Mouse (Mus musculus) liver, embryonic 12.5 days (tissue): ENCODE results near the gene Nes. TPM values are rescaled to one million over a fixed set of nuclear protein-coding genes. Genes with fewer than 3 reads are reported as not detected.

Source experiments
- ATAC-seq: fragments of 200-750 bp; cut with Nextera tagmentation; 2 replicates; pipeline ENCODE4 v1.8.0; 2017; ENCODE audit warnings: moderate number of reproducible peaks, mild to moderate bottlenecking, moderate library complexity
- H3K27ac ChIP-seq: fragments of 300-500 bp; sonication (generic); 2 replicates; pipeline ENCODE4 v1.5.1; 2016; ENCODE audit warnings: mild to moderate bottlenecking
- H3K27me3 ChIP-seq: fragments of 300-500 bp; sonication (generic); replicated peaks from 2 replicates; pipeline ENCODE4 v1.6.1; 2016; ENCODE audit warnings: mild to moderate bottlenecking, moderate library complexity
- H3K36me3 ChIP-seq: fragments of 300-500 bp; sonication (generic); 2 replicates; pipeline ENCODE4 v1.6.1; 2016; ENCODE audit warnings: mild to moderate bottlenecking, moderate library complexity
- H3K4me1 ChIP-seq: fragments of 300-500 bp; sonication (generic); 2 replicates; pipeline ENCODE4 v1.6.1; 2016
- H3K4me2 ChIP-seq: fragments of 300-500 bp; sonication (generic); 2 replicates; pipeline ENCODE4 v1.6.1; 2016; ENCODE audit warnings: mild to moderate bottlenecking, moderate library complexity
- H3K4me3 ChIP-seq: fragments of 300-500 bp; sonication (generic); 2 replicates; pipeline ENCODE4 v1.5.1; 2016; ENCODE audit warnings: mild to moderate bottlenecking, moderate library complexity
- H3K9ac ChIP-seq: fragments of 300-500 bp; sonication (generic); 2 replicates; pipeline ENCODE4 v1.6.1; 2016; ENCODE audit warnings: mild to moderate bottlenecking, moderate library complexity
- H3K9me3 ChIP-seq: fragments of 300-500 bp; sonication (generic); replicated peaks from 2 replicates; pipeline ENCODE4 v1.6.1; 2016; ENCODE audit warnings: mild to moderate bottlenecking, moderate library complexity
- WGBS: fragments of 180-500 bp; shearing (Covaris S2); methylation state at CpG from one replicate; pipeline ENCODE4 v1.1.7; 2016; ENCODE audit not compliant: insufficient replicate concordance; 5-methylcytosine and 5-hydroxymethylcytosine counted together
- polyA plus RNA-seq: library from polyadenylated mRNA; unstranded; fragments of >200 nt; fragmentation: Nextera tagmentation; extraction: Ambion mirVana; gene quantifications from 2 replicates; pipeline ENCODE4 v1.2.1, GENCODE M21; 2016

Nes gene
- polyA plus RNA-seq, 1 experiment from 2014 or later = 7.2 TPM

DNA sequence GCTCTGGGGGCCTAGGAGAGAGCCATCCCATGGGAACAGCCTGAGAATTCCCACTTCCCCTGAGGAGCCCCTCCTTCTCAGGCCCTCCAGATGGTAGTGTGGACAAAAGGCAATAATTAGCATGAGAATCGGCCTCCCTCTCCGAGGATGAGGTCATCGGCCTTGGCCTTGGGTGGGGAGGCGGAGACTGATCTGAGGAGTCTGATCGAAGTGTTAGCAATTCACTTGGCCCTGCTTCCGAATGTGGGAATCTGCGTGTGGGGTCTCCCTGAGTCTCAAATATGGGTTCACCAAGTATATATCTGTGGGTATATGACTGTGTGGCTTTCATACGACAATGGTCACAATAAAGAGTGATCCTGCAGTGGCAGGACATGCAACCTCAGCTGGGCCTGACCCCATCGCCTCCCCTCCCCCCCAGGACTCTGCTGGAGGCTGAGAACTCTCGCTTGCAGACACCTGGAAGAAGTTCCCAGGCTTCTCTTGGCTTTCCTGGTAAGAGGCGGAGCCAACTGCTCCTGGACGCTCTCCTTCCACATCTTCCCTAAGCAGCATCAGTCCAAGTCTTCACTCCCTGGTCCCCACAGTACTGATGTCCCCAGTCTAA, 3.6 kb downstream of the Nes start:
- no peak overlapping the region for H3K4me3 ChIP-seq
- H3K4me2 ChIP-seq = no peak overlapping the region
- no peaks in the 10 kb centered on the region for H3K9me3 ChIP-seq
- H3K27me3 ChIP-seq = peaks cover 95% of the 10 kb centered on the region
- WGBS = 47% methylated on average over 12 of the region's 12 CpGs
- no peak for ATAC-seq
- no peak overlapping the region for H3K27ac ChIP-seq
- peaks cover 24% of the 10 kb centered on the region for H3K4me1 ChIP-seq
- no peaks in the 10 kb centered on the region for H3K36me3 ChIP-seq
- H3K9ac ChIP-seq = no peak overlapping the region

GRCm38 (mm10) chr3:87979493-87979892, 8.6 kb downstream of the Nes start:
- H3K4me3 ChIP-seq = no peak overlapping the region
- no peaks in the 10 kb centered on the region for H3K36me3 ChIP-seq
- H3K27me3 ChIP-seq = peaks cover 71% of the 10 kb centered on the region
- no peak overlapping the region for H3K27ac ChIP-seq
- no peak overlapping the region for H3K4me2 ChIP-seq
- H3K9ac ChIP-seq = no peak overlapping the region
- no peaks in the 10 kb centered on the region for H3K9me3 ChIP-seq
- peaks cover 28% of the 10 kb centered on the region for H3K4me1 ChIP-seq
- 61% methylated on average over 5 of the region's 5 CpGs for WGBS
- ATAC-seq = no peak

GRCm38 (mm10) chr3:87980085-87980484, 9.2 kb downstream of the Nes start:
- no peak for ATAC-seq
- no peaks in the 10 kb centered on the region for H3K9me3 ChIP-seq
- no peak overlapping the region for H3K4me2 ChIP-seq
- WGBS = 35% methylated on average over 3 of the region's 3 CpGs
- peaks cover 67% of the 10 kb centered on the region for H3K27me3 ChIP-seq
- no peak overlapping the region for H3K27ac ChIP-seq
- H3K9ac ChIP-seq = no peak overlapping the region
- H3K4me1 ChIP-seq = peaks cover 28% of the 10 kb centered on the region
- no peak overlapping the region for H3K4me3 ChIP-seq
- H3K36me3 ChIP-seq = no peaks in the 10 kb centered on the region

DNA sequence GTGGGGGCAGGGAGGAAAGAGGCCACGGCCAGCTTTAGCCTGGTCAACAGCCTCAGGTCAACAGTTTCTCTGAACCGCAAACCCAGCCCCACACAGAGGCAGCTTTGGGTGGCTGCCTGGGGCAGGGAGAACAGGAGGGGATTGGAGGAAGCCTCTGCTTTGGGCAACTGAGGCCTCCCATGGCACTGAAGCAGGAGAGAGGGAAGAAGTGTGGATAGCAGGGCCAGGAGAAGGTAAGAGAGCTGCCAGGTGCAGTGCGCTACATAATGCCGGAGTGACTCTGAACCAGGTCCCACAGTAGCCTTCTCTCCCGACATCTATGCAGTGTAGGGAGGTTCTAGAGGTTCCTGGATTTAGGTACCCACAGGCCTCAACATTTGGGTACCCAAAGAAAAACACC, 9.8 kb downstream of the Nes start:
- ATAC-seq = no peak
- 64% methylated on average over 5 of the region's 5 CpGs for WGBS
- H3K27ac ChIP-seq = no peak overlapping the region
- no peak overlapping the region for H3K4me3 ChIP-seq
- H3K4me1 ChIP-seq = peaks cover 35% of the 10 kb centered on the region
- no peaks in the 10 kb centered on the region for H3K36me3 ChIP-seq
- H3K9ac ChIP-seq = no peak overlapping the region
- no peak overlapping the region for H3K4me2 ChIP-seq
- H3K27me3 ChIP-seq = peaks cover 68% of the 10 kb centered on the region
- H3K9me3 ChIP-seq = no peaks in the 10 kb centered on the region

DNA sequence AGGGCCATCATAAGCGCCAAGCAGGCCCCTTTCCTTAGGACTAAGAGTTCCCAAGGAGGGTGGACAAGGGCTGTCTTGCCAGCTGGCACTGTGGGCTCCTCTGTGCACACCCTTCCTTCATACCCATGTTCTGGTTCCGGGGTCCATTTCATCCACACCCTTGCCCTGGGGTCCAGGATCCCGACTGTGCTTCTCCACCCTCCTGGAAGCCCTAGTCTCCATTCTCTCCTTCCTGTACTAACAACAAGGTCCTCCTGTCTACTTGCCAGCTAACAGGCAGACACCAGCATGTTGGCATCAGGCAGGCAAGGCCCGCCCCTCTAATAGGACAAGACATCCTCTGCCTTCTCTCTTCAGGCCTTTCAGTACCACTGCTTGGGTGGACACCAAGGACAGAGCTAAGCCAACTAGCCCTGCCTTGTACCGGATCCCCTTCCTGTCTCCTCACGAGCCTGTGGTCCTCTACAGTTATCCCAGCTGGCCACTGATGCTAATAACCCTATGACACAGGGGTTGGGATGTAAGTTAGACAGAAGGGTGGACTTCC, 10.4 kb downstream of the Nes start:
- no peak overlapping the region for H3K27ac ChIP-seq
- H3K9me3 ChIP-seq = no peaks in the 10 kb centered on the region
- no peak overlapping the region for H3K4me2 ChIP-seq
- WGBS = 67% methylated on average over 6 of the region's 6 CpGs
- peaks cover 70% of the 10 kb centered on the region for H3K27me3 ChIP-seq
- no peak overlapping the region for H3K4me3 ChIP-seq
- H3K9ac ChIP-seq = no peak overlapping the region
- ATAC-seq = no peak
- no peaks in the 10 kb centered on the region for H3K36me3 ChIP-seq
- H3K4me1 ChIP-seq = peaks cover 40% of the 10 kb centered on the region

- peaks cover 67% of the 10 kb centered on the region for H3K27me3 ChIP-seq
- no peak overlapping the region for H3K9ac ChIP-seq
- no peaks in the 10 kb centered on the region for H3K36me3 ChIP-seq
- H3K4me3 ChIP-seq = no peak overlapping the region
- H3K4me2 ChIP-seq = peak overlapping the region; percentile 30
- H3K27ac ChIP-seq = peak overlapping the region; percentile 79
- ATAC-seq = peak; percentile 8; the same call in 1 of the 2 replicates
- H3K9me3 ChIP-seq = no peaks in the 10 kb centered on the region
- peaks cover 48% of the 10 kb centered on the region for H3K4me1 ChIP-seq
- WGBS = 35% methylated on average over 12 of the region's 12 CpGs
Measured at GRCm38 (mm10) chr3:87981894-87982835, 11.3 kb downstream of the Nes start.

DNA sequence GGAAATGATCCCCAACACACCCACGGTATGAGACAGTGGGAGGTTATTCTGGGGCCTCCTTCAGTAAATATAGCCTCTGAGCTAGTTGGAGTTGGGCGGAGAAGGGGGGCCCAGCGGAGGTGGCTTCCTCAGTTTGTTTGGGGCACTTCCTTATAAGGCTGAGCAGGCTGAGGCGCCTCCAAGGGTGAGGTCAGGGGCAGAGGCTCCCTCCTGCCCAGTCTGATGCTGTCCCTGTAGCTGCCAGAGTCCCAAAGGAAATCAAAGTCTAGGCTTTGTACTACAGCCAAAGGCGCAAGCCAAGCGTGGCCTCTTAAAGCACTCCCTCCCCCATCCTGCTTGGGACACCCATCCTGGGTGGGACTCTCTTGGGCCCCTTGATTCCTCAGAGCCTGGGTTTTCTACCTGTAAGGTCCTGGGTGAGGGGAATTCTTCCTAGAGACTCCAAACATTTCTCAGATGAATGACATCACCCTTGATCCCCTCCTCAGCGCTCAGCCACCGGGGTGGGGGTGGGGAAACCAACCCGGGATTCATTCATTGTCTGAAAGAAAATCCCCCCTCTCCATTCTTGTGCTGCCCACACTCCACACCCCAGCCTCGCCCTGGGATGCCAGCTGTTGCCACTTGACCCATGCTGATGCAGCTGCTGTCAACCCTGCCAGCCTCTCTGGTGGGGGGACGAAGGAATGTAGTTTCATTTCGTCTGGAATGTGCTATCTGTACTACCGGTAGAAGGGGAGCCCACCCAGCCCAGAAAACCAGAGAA, 12.1 kb downstream of the Nes start:
- Histone ChIP-seq H3K9ac (peak overlapping the region; percentile 31; the same call in 1 of the 2 replicates), H3K27ac (peak overlapping the region; percentile 79), H3K27me3 (peaks cover 63% of the 10 kb centered on the region), H3K9me3 (no peaks in the 10 kb centered on the region), H3K4me3 (no peak overlapping the region), H3K4me1 (peaks cover 57% of the 10 kb centered on the region), H3K4me2 (peak overlapping the region; percentile 50), H3K36me3 (no peaks in the 10 kb centered on the region)
- 9% methylated on average over 13 of the region's 13 CpGs for WGBS
- peak; percentile 40 for ATAC-seq

DNA sequence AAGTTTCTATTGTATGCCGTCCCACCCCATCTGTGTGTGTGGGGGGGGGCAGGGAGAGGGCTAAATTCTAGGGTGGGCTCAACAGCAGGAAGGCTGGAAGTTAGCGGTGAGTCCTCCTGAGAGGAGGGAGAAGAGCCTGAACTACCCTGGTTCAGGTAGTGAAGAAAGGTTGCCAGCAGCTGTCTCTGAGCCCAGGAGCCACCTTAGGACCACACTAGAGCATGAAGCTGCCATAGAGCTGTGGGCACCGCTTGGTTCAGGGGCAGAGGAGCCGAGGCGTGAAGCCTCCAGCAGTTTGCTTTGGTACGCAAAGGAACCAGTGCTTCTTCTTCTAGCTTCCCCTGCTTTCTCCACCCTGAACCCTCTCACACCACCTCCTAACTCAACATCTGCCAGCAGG, 12.7 kb downstream of the Nes start:
- Histone ChIP-seq H3K4me2 (peak overlapping the region; percentile 50), H3K36me3 (no peaks in the 10 kb centered on the region), H3K9me3 (no peaks in the 10 kb centered on the region), H3K9ac (peak overlapping the region; percentile 31; the same call in 1 of the 2 replicates), H3K4me1 (peaks cover 62% of the 10 kb centered on the region), H3K27ac (peak overlapping the region; percentile 79), H3K4me3 (no peak overlapping the region), H3K27me3 (peaks cover 63% of the 10 kb centered on the region)
- WGBS = 66% methylated on average over 6 of the region's 6 CpGs
- no peak for ATAC-seq

- Histone ChIP-seq H3K27ac (peak overlapping the region; percentile 79; the same call in 1 of the 2 replicates), H3K9ac (no peak overlapping the region), H3K4me2 (no peak overlapping the region), H3K9me3 (no peaks in the 10 kb centered on the region), H3K27me3 (peaks cover 63% of the 10 kb centered on the region), H3K36me3 (no peaks in the 10 kb centered on the region), H3K4me3 (no peak overlapping the region), H3K4me1 (peaks cover 64% of the 10 kb centered on the region)
- no peak for ATAC-seq
- 61% methylated on average over 3 of the region's 3 CpGs for WGBS
Measured at GRCm38 (mm10) chr3:87984094-87984493, 13.2 kb downstream of the Nes start.

GRCm38 (mm10) chr3:87985505-87986320, 14.8 kb downstream of the Nes start:
- Histone ChIP-seq H3K36me3 (no peaks in the 10 kb centered on the region), H3K4me1 (peaks cover 64% of the 10 kb centered on the region), H3K9ac (no peak overlapping the region), H3K4me2 (no peak overlapping the region), H3K27me3 (peaks cover 73% of the 10 kb centered on the region), H3K27ac (no peak overlapping the region), H3K9me3 (no peaks in the 10 kb centered on the region), H3K4me3 (no peak overlapping the region)
- WGBS = 58% methylated on average over 12 of the region's 12 CpGs
- ATAC-seq = no peak

DNA sequence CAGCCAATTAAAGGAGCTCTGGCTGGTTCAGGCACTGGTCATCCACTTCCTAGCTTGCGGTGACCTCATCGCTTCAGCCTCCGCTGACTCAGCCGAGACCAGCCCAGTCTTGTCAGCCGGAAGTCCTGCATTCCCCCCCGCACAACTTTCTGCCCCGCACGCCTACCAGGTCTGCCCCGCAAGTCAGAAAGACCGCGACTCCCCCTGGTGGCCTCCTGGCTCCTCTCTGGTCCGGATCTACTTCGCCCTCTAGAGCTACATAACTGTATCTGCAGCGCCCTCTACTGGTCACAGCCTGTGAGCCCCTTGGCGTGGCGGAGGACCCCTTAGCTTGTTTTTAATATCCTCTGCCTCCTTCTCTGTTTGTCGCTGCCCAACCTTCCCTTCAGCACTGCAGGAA, 16.0 kb downstream of the Nes start:
- peak; percentile 71 for ATAC-seq
- H3K27me3 ChIP-seq = peaks cover 74% of the 10 kb centered on the region
- H3K36me3 ChIP-seq = no peaks in the 10 kb centered on the region
- H3K9ac ChIP-seq = peak overlapping the region; percentile 31; the same call in 1 of the 2 replicates
- H3K27ac ChIP-seq = 0 out of 2 replicates have a peak overlapping the region, but pooled peaks have one; percentile 14
- H3K4me2 ChIP-seq = peak overlapping the region; percentile 79
- H3K4me1 ChIP-seq = peaks cover 63% of the 10 kb centered on the region
- no peaks in the 10 kb centered on the region for H3K9me3 ChIP-seq
- WGBS = under 1% methylated on average over 17 of the region's 17 CpGs
- peak overlapping the region; percentile 49 for H3K4me3 ChIP-seq
